Mouse (Mus musculus): ENCODE measurements around the gene Zfp688. TPM values are rescaled to one million over a fixed set of nuclear protein-coding genes. Genes with fewer than 3 reads are reported as not detected.
A peak's percentile ranks its signal among the peaks of the same experiment; 100 is the strongest.
"Not testable (repeated sequence)": the region's sequence is repeated elsewhere in the genome, so short reads cannot be mapped to it uniquely, and the experiment has no call there.

The Zfp688 gene
- polyA plus RNA-seq, 1 experiment = 29.6 TPM

DNA sequence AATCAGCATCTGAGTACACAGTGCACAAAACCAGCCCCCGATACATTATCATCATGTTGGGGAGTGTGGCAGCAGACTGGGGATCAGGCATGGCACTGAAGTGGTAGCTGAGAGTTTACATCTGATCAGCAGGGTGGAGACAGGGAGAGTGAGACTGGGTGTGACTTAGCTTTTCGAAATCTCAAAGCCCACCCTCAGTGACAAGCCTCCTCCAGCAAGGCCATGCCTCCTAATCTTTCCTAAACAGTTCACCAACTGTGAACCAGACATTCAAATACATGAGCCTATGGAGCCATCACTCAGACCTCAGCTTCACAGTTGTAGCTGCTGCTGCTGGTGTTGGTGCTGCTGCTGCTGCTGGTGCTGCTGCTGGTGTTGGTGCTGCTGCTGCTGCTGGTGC, 10.4 kb downstream of the Zfp688 start:
- Histone ChIP-seq H3K27ac (ENCODE audit: insufficient read depth, low read depth, low read length) (no peak overlapping the region), H3K4me1 (ENCODE audit: control insufficient read depth, insufficient read depth, insufficient read length, low read length) (peaks cover 2% of the 10 kb centered on the region; the same call in 1 of the 2 replicates), H3K4me3 (ENCODE audit: low read depth, low read length) (no peak overlapping the region), H3K36me3 (ENCODE audit: control insufficient read depth, insufficient read depth, low read length) (no peaks in the 10 kb centered on the region), H3K27me3 (ENCODE audit: control insufficient read depth, insufficient read depth, low read length) (no peaks in the 10 kb centered on the region)
- 82% methylated on average over 2 of the region's 2 CpGs for WGBS
- TF ChIP-seq POLR2A (IDR thresholded peaks at IDR 0.05; ENCODE audit: low read depth, low read length) (no peak), CTCF (IDR thresholded peaks at IDR 0.05; ENCODE audit: extremely low read depth, insufficient read length, insufficient replicate concordance, low read depth, low read length) (no peak)

DNA sequence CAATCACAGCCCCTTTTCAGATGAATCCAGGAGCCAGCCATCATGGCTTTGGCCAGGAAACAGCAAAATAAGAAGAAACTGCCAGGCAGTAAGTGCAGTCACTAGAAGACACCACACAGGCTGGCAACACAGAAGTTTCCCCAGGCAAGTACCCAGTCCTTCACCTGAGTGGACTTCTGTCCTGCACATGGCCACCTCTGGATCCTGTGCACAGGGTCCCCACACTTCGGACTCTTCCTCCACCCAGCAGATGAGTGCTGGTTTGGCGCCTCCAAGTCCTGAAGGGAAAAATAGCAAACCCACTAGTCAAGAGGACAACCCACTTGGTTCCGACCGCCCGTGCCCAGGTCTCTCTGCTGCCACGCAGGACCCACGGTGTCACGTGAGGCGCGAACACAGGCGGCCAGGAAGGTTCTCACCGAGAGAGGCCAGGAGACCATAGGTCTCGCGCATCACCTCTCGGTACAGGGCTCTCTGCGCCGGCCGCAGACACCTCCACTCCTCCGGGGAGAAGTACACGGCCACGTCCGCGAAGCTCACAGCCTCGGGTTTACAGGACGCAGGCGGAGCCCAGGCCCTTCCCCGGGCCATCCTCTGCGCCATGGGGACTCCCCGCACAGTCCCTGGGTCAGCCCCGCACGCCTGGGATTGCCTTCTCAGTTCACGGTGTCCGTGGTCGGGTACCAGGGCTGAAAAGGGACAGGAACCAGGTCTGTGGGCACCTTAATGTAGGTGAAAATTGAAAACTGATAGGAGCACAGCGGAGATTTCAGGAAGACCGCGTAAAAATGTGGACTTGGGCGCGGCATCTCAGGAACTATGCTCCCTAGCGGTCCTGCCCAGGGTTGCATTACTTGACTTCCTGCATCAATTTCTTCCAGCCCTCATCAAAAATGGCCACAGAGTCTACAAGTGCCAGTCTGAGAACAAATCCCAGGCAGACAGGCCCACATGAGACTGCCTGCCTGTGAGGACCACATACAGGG, 15.6 kb downstream of the Zfp688 start, which contains the start of gene Zfp764:
Zfp764 (minus strand) TSS at position 821 of the 986 bp plus-strand sequence.
- TF ChIP-seq CTCF (IDR thresholded peaks at IDR 0.05; ENCODE audit: extremely low read depth, insufficient read length, insufficient replicate concordance, low read depth, low read length) = peak; percentile 76
- 1% methylated on average over 40 of the region's 40 CpGs for WGBS

DNA sequence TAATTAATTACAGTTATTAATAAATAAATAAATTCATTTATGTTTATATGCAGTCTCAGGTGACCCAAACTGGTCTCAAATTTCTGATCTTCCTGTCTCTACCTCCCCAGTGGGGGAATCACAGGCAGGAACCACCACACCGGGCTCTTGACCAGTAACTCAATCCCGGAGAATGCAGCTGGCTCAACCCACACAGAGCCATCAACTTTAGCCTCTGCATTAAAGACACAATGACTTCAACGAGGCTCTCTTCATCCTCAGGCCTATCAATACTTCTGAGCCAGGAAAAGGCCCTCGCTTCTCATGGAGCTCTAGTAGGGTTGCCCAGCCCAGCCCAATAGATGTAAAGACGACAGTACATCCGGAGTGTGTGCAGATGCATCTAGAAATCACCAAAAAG, 17.8 kb downstream of the Zfp688 start:
- H3K36me3 ChIP-seq (ENCODE audit: control insufficient read depth, insufficient read depth, low read length); H3K27me3 ChIP-seq (ENCODE audit: control insufficient read depth, insufficient read depth, low read length); H3K4me3 ChIP-seq (ENCODE audit: low read depth, low read length); H3K27ac ChIP-seq (ENCODE audit: insufficient read depth, low read depth, low read length): not testable (repeated sequence)
- H3K4me1 ChIP-seq (ENCODE audit: control insufficient read depth, insufficient read depth, insufficient read length, low read length) = peaks cover 12% of the 10 kb centered on the region
- 98% methylated on average over 6 of the region's 6 CpGs for WGBS

More for the DNA sequence above, 15.6 kb downstream of the Zfp688 start, which contains the start of gene Zfp764:
- not testable (repeated sequence) for H3K36me3 ChIP-seq (ENCODE audit: control insufficient read depth, insufficient read depth, low read length); H3K4me1 ChIP-seq (ENCODE audit: control insufficient read depth, insufficient read depth, insufficient read length, low read length); H3K27me3 ChIP-seq (ENCODE audit: control insufficient read depth, insufficient read depth, low read length)
- H3K27ac ChIP-seq (ENCODE audit: insufficient read depth, low read depth, low read length) = peak within 1 kb of the TSS; percentile 80
- peak within 1 kb of the TSS; percentile 82 for H3K4me3 ChIP-seq (ENCODE audit: low read depth, low read length)

DNA sequence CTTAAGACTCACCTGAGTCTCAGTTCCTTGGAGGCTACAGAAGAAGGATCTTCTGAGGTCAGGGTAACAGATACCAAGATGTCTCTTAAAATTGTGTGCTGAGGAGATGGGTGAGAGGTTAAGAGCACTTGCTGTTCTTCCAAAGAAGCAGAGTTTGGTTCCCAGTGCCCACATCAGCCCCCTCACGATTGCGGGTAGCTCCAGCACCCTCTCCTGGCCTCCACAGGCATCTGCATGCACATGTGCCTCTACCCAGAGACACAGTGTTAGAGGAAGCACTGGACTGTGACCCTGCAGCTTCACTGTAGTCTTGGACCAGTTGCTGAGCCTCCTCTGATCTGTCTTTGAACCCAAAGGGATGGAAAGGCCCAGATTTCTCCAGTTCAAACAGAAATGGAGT, 18.9 kb downstream of the Zfp688 start:
- TF ChIP-seq POLR2A (IDR thresholded peaks at IDR 0.05; ENCODE audit: low read depth, low read length) = no peak
- no peak for TF ChIP-seq CTCF (IDR thresholded peaks at IDR 0.05; ENCODE audit: extremely low read depth, insufficient read length, insufficient replicate concordance, low read depth, low read length)
- no peaks in the 10 kb centered on the region for H3K27me3 ChIP-seq (ENCODE audit: control insufficient read depth, insufficient read depth, low read length)
- H3K4me3 ChIP-seq (ENCODE audit: low read depth, low read length) = no peak overlapping the region
- H3K27ac ChIP-seq (ENCODE audit: insufficient read depth, low read depth, low read length) = no peak overlapping the region
- H3K36me3 ChIP-seq (ENCODE audit: control insufficient read depth, insufficient read depth, low read length) = peaks cover 1% of the 10 kb centered on the region; the same call in 1 of the 2 replicates
- H3K4me1 ChIP-seq (ENCODE audit: control insufficient read depth, insufficient read depth, insufficient read length, low read length) = peaks cover 12% of the 10 kb centered on the region
- WGBS = 57% methylated on average over 2 of the region's 2 CpGs

DNA sequence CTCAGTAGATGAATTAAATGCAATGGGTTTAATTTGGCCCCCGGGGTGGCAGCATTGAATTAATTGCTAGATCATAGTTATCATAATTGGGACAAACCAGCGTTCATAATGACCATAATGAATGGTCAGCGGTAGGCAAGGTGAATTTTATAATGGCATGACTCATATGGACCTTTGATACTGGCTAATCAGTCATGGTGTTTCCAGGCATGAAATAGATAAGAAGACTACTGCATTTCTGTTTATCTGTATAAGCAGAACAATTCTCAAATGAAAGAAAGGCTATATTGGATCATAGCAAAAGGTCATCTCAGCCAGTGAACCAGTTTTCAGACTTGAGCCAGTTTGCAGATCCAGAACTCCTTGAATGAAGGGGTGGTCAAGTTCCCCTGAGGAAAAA, 21.5 kb downstream of the Zfp688 start:
- peaks cover 1% of the 10 kb centered on the region; the same call in 1 of the 2 replicates for H3K36me3 ChIP-seq (ENCODE audit: control insufficient read depth, insufficient read depth, low read length)
- H3K27ac ChIP-seq (ENCODE audit: insufficient read depth, low read depth, low read length) = peak overlapping the region; percentile 59
- H3K4me1 ChIP-seq (ENCODE audit: control insufficient read depth, insufficient read depth, insufficient read length, low read length) = peaks cover 9% of the 10 kb centered on the region
- TF ChIP-seq POLR2A (IDR thresholded peaks at IDR 0.05; ENCODE audit: low read depth, low read length) = no peak
- no peak for TF ChIP-seq CTCF (IDR thresholded peaks at IDR 0.05; ENCODE audit: extremely low read depth, insufficient read length, insufficient replicate concordance, low read depth, low read length)
- WGBS = 25% methylated on average over 3 of the region's 3 CpGs
- H3K27me3 ChIP-seq (ENCODE audit: control insufficient read depth, insufficient read depth, low read length) = no peaks in the 10 kb centered on the region
- no peak overlapping the region for H3K4me3 ChIP-seq (ENCODE audit: low read depth, low read length)

DNA sequence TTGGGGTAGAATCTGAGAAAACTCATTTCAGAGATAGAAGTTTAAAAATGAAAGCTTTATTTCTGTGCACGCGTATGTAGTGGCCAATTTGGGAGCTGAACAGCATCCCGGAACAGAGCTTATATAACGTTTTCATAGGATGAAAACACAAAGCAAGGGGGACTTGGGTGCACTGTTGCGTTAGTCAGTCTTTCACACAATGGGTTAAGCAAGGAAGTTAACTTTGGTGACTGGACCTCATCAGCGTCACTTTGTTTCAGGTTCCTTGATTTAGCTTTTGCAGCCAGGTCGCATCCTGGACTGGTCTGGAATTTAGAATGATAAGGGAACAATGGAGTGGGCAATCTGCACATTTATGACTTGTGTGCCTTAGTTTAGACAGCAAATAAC, 27.9 kb downstream of the Zfp688 start:
- H3K27ac ChIP-seq (ENCODE audit: insufficient read depth, low read depth, low read length) = peak overlapping the region; percentile 64
- peak overlapping the region; percentile 41 for H3K4me3 ChIP-seq (ENCODE audit: low read depth, low read length)
- peaks cover 11% of the 10 kb centered on the region for H3K4me1 ChIP-seq (ENCODE audit: control insufficient read depth, insufficient read depth, insufficient read length, low read length)
- H3K36me3 ChIP-seq (ENCODE audit: control insufficient read depth, insufficient read depth, low read length) = peaks cover 8% of the 10 kb centered on the region
- WGBS = 1% methylated on average over 7 of the region's 7 CpGs
- H3K27me3 ChIP-seq (ENCODE audit: control insufficient read depth, insufficient read depth, low read length) = no peaks in the 10 kb centered on the region
- no peak for TF ChIP-seq CTCF (IDR thresholded peaks at IDR 0.05; ENCODE audit: extremely low read depth, insufficient read length, insufficient replicate concordance, low read depth, low read length)
- no peak for TF ChIP-seq POLR2A (IDR thresholded peaks at IDR 0.05; ENCODE audit: low read depth, low read length)

DNA sequence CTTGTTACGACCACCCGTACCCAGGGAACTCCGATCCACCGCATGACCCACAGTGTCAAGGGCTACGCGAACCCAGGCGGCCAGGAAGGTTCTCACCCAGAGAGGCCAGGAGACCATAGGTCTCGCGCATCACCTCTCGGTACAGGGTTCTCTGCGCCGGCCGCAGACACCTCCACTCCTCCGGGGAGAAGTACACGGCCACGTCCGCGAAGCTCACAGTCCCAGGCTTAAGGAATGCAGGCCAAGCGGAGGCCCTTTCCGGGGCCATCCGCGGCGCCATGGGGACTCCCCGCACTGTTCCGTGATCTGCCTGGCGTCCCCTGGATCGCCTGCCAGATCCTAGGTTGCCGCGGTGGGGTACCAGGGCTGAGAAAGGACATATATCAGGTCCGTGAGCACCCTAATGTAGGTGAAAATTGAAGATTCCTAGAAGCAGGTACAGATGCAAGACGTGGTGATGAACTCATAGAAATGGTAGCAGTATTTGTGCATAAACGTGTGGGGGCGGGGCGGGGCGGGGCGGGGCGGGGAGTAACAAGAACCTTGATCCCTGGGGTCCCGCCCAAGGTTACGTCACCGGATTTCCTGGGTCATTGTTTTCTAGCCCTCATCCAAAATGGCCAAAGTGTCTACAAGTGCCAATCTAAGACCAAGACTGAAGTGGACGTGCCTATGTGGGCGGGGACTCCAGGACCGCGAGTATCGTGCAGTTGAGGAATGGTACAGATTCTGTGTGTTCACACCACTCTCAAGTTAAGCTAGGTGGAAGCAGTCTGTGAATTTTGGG, 28.5 kb downstream of the Zfp688 start, which contains the start of gene E430018J23Rik:
E430018J23Rik (minus strand) TSS at position 473 of the 787 bp plus-strand sequence.
- under 1% methylated on average over 45 of the region's 45 CpGs for WGBS
- Histone ChIP-seq H3K4me1 (ENCODE audit: control insufficient read depth, insufficient read depth, insufficient read length, low read length) (peaks cover 11% of the 10 kb centered on the region), H3K36me3 (ENCODE audit: control insufficient read depth, insufficient read depth, low read length) (peaks cover 8% of the 10 kb centered on the region), H3K4me3 (ENCODE audit: low read depth, low read length) (peak within 1 kb of the TSS; percentile 87), H3K27me3 (ENCODE audit: control insufficient read depth, insufficient read depth, low read length) (no peaks in the 10 kb centered on the region), H3K27ac (ENCODE audit: insufficient read depth, low read depth, low read length) (peak within 1 kb of the TSS; percentile 92)
- TF ChIP-seq POLR2A (IDR thresholded peaks at IDR 0.05; ENCODE audit: low read depth, low read length) (no peak; the same call in 1 of the 2 replicates), CTCF (IDR thresholded peaks at IDR 0.05; ENCODE audit: extremely low read depth, insufficient read length, insufficient replicate concordance, low read depth, low read length) (no peak)
